Mouse (Mus musculus) liver, embryonic 14.5 days (tissue): ENCODE measurements around the gene Tle2.

Experiments
- CTCF ChIP-seq: IDR thresholded peaks from 2 replicates; pipeline ENCODE4 v1.5.1; 2016; ENCODE audit warnings: antibody characterized with exemption, low read depth, control low read depth
- EP300 ChIP-seq: IDR thresholded peaks from 2 replicates; pipeline ENCODE4 v1.6.1; 2016; ENCODE audit warnings: antibody characterized with exemption, low read depth

GRCm38 (mm10) chr10:81628390-81628789 is 54.0 kb downstream of the Tle2 start, which contains the start of gene Ankrd24:
- TF ChIP-seq EP300 (no peak), CTCF (no peak)
